Mouse (Mus musculus) lung, postnatal 0 days (tissue): ENCODE results near the gene Mmp17.
A peak's percentile ranks its signal among the peaks of the same experiment; 100 is the strongest.

Source experiments
- CTCF ChIP-seq: IDR thresholded peaks from 2 replicates; pipeline ENCODE4 v1.5.1; 2016; ENCODE audit warnings: antibody characterized with exemption, mild to moderate bottlenecking
- EP300 ChIP-seq: IDR thresholded peaks from 2 replicates; pipeline ENCODE4 v1.6.1; 2016; ENCODE audit warnings: antibody characterized with exemption, mild to moderate bottlenecking, control low read depth

DNA sequence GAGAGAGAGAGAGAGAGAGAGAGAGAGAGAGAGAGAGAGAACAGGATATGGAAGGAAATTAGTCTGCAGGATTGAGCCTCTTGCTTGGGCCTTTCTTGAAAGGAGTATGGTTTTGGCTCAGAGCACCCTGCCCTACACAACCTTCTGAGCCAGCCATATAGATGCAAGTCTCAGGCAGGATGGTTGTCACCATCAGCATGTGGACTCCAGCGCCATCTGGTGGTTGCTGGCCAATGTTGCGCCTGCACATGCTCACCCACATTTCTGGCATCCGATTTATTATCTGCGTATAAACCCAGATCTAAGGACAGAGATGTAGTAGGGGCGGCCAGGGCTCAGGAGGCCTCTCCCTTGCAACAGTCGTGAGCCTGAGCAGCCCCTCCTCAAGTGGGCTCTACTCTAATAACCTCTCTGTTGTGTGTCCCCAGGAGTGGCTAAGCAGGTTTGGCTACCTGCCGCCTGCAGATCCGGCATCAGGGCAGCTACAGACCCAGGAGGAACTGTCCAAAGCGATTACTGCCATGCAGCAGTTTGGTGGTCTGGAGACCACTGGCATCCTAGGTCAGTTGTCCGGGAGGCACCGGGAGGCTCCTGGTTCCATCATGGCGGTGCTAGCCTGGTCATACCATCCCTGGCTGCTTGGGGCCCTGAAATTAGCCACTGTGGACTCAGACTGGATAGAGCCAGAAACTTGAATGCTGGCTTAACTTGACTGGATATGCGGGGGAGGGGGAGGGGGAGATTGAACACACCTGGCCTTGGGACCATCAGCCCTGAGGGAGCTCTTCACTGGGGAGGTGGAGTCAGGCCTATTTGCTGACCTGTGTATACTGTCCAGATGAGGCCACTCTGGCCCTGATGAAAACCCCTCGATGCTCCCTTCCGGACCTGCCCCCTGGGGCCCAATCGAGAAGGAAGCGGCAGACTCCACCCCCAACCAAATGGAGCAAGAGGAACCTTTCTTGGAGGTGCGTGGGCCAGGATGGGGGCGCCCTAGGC is 10.4 kb downstream of the Mmp17 start:
- TF ChIP-seq EP300 (no peak), CTCF (peak; percentile 99)
